Mouse (Mus musculus) embryo, embryonic 9.5 days (tissue): Measurements from ENCODE around the gene Arl10.
A peak's percentile ranks its signal among the peaks of the same experiment; 100 is the strongest.
"Not testable (repeated sequence)": the region's sequence is repeated elsewhere in the genome, so short reads cannot be mapped to it uniquely, and the experiment has no call there.

Experiments
- DNase-seq: peaks from one replicate; pipeline ENCODE4 v3.0.0-alpha.2; 2017; ENCODE audit errors: extremely low spot score

Arl10 gene

GRCm38 (mm10) chr13:54582126-54582525 is 7.3 kb downstream of the Arl10 start:
- DNase-seq, result no peak

- no peak for DNase-seq
Observed at GRCm38 (mm10) chr13:54582860-54583259, 8.0 kb downstream of the Arl10 start.

- no peak for DNase-seq
Observed at GRCm38 (mm10) chr13:54585831-54586230, 11.0 kb downstream of the Arl10 start.

- DNase-seq, result no peak
Observed at GRCm38 (mm10) chr13:54589414-54589995, 14.7 kb downstream of the Arl10 start.

- DNase-seq, result peak; percentile 99
Observed at GRCm38 (mm10) chr13:54589996-54590951, 15.5 kb downstream of the Arl10 start, which contains the start of the genes Nop16 and Higd2a. TSS of gene Nop16 (minus strand) at chr13:54590090. TSS of gene Higd2a (plus strand) at chr13:54590207.

GRCm38 (mm10) chr13:54591776-54592356 is 17.1 kb downstream of the Arl10 start:
- no peak for DNase-seq

GRCm38 (mm10) chr13:54593617-54594016 is 18.8 kb downstream of the Arl10 start:
- DNase-seq, result no peak

- no peak for DNase-seq
Observed at GRCm38 (mm10) chr13:54596107-54596690, 21.4 kb downstream of the Arl10 start.

- DNase-seq, result no peak
Observed at GRCm38 (mm10) chr13:54596870-54597269, 22.1 kb downstream of the Arl10 start.

- no peak for DNase-seq
Observed at GRCm38 (mm10) chr13:54598622-54599143, 23.9 kb downstream of the Arl10 start.

- no peak for DNase-seq
Observed at GRCm38 (mm10) chr13:54602639-54603111, 27.9 kb downstream of the Arl10 start.

GRCm38 (mm10) chr13:54603501-54603900 is 28.7 kb downstream of the Arl10 start:
- no peak for DNase-seq

GRCm38 (mm10) chr13:54604221-54604620 is 29.4 kb downstream of the Arl10 start:
- DNase-seq, result no peak

GRCm38 (mm10) chr13:54605426-54605825 is 30.6 kb downstream of the Arl10 start:
- DNase-seq, result no peak

- no peak for DNase-seq
Observed at GRCm38 (mm10) chr13:54607204-54607603, 32.4 kb downstream of the Arl10 start.

- DNase-seq, result no peak
Observed at GRCm38 (mm10) chr13:54608002-54608401, 33.2 kb downstream of the Arl10 start.

GRCm38 (mm10) chr13:54608666-54609065 is 33.9 kb downstream of the Arl10 start:
- DNase-seq, result no peak

GRCm38 (mm10) chr13:54609301-54609700 is 34.5 kb downstream of the Arl10 start:
- no peak for DNase-seq

- no peak for DNase-seq
Observed at GRCm38 (mm10) chr13:54610613-54610971, 35.8 kb downstream of the Arl10 start.

- peak; percentile 85 for DNase-seq
Observed at GRCm38 (mm10) chr13:54610972-54611754, 36.3 kb downstream of the Arl10 start, which contains the start of gene Cltb. TSS of gene Cltb (minus strand) at chr13:54611344.

- DNase-seq, result not testable (repeated sequence)
Observed at GRCm38 (mm10) chr13:54613141-54613540, 38.3 kb downstream of the Arl10 start.
